Mouse (Mus musculus) intestine, embryonic 15.5 days (tissue): Measurements from ENCODE around the gene Zcchc7. TPM values are rescaled to one million over a fixed set of nuclear protein-coding genes. Genes with fewer than 3 reads are reported as not detected.
"Not testable (repeated sequence)": the region's sequence is repeated elsewhere in the genome, so short reads cannot be mapped to it uniquely, and the experiment has no call there.

ENCODE experiments used
- ATAC-seq: fragments of 200-750 bp; cut with Nextera tagmentation; 2 replicates; pipeline ENCODE4 v1.8.0; 2017; ENCODE audit warnings: moderate TSS enrichment, moderate library complexity
- H3K27ac ChIP-seq: fragments of 300-500 bp; sonication (generic); 2 replicates; pipeline ENCODE4 v1.5.1; 2015; ENCODE audit warnings: mild to moderate bottlenecking, inconsistent platforms
- H3K27me3 ChIP-seq: fragments of 300-500 bp; sonication (generic); replicated peaks from 2 replicates; pipeline ENCODE4 v1.6.1; 2015; ENCODE audit warnings: inconsistent platforms
- H3K36me3 ChIP-seq: fragments of 300-500 bp; sonication (generic); 2 replicates; pipeline ENCODE4 v1.6.1; 2015; ENCODE audit warnings: inconsistent platforms
- H3K4me1 ChIP-seq: fragments of 300-500 bp; sonication (generic); replicated peaks from 2 replicates; pipeline ENCODE4 v1.6.1; 2015; ENCODE audit warnings: inconsistent platforms
- H3K4me2 ChIP-seq: fragments of 300-500 bp; sonication (generic); replicated peaks from 2 replicates; pipeline ENCODE4 v1.6.1; 2015; ENCODE audit warnings: mild to moderate bottlenecking, inconsistent platforms
- H3K4me3 ChIP-seq: fragments of 300-500 bp; sonication (generic); replicated peaks from 2 replicates; pipeline ENCODE4 v1.5.1; 2015; ENCODE audit warnings: inconsistent platforms
- H3K9ac ChIP-seq: fragments of 300-500 bp; sonication (generic); 2 replicates; pipeline ENCODE4 v1.6.1; 2015; ENCODE audit warnings: inconsistent platforms
- H3K9me3 ChIP-seq: fragments of 300-500 bp; sonication (generic); 2 replicates; pipeline ENCODE4 v1.6.1; 2016; ENCODE audit warnings: inconsistent platforms
- WGBS: fragments of 180-500 bp; shearing (Covaris S2); methylation state at CpG from one replicate; pipeline ENCODE4 v1.1.7; 2015; 5-methylcytosine and 5-hydroxymethylcytosine counted together
- polyA plus RNA-seq: library from polyadenylated mRNA; unstranded; fragments of >200 nt; fragmentation: Nextera tagmentation; extraction: Ambion mirVana; gene quantifications from 2 replicates; pipeline ENCODE4 v1.2.1, GENCODE M21; 2015

Zcchc7 gene
- polyA plus RNA-seq, 1 experiment from 2014 or later: 47.6 TPM

DNA sequence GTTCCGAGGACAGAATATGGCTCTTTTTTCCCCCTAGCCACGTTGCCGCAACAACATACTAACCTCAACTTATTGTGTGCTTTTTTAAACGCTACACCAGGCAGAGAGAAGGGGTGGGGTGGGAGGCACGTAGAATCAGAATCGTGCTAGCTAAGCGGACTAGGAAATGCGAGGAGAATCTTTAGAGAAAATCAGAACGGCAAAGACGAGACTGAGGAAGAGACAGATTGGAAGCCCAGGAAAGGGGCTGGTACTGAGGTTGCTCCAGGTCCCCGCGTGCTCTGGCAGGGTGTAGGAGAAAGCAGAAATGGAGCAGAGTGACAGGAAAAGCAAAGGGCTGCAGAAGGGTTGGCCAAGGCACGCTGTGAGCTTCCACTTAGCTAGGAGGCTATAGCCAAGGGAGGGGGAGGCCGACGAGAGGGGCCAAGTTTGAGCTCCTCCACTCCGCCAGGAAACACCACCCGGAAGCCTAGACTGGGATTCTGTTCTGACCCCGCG, 42.1 kb upstream of the Zcchc7 start:
- H3K4me3 ChIP-seq: no peak overlapping the region
- no peak overlapping the region for H3K27ac ChIP-seq
- H3K27me3 ChIP-seq: peaks cover 88% of the 10 kb centered on the region
- H3K9ac ChIP-seq: no peak overlapping the region
- no peak overlapping the region for H3K4me2 ChIP-seq
- H3K4me1 ChIP-seq: 0 out of 2 replicates have a peak, but pooled peaks cover 12% of the 10 kb centered on the region
- 1% methylated on average over 19 of the region's 19 CpGs for WGBS
- H3K36me3 ChIP-seq: no peaks in the 10 kb centered on the region
- no peak for ATAC-seq
- no peaks in the 10 kb centered on the region for H3K9me3 ChIP-seq

DNA sequence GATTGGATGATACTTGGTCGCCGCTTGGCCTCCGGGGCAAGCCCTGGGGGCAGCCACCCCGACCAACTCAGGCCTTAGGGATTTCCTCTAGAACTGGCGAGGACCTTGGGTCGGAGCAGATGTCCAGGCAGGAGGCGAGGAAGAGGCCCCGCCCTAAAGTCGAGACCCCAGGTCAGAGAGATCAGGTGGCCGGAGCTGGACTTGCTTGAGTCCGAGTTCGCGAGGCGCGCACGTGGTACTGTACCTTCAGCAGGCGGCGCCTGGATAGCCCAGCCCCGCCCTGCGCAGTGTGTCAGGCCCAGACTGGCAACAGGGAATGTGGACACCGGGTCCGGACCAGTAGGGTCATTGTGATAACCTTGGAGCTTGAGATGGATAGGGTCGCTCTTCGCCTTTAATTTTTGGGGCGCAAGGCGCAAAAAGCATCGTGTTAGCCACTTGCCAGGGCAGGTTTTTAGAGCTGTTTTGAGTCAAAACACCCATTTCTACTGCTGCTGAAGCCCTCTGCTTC, 41.5 kb upstream of the Zcchc7 start:
- H3K27ac ChIP-seq: no peak overlapping the region
- ATAC-seq: no peak
- no peaks in the 10 kb centered on the region for H3K36me3 ChIP-seq
- H3K4me3 ChIP-seq: no peak overlapping the region
- peaks cover 83% of the 10 kb centered on the region for H3K27me3 ChIP-seq
- WGBS: 1% methylated on average over 27 of the region's 27 CpGs
- H3K4me1 ChIP-seq: 0 out of 2 replicates have a peak, but pooled peaks cover 12% of the 10 kb centered on the region
- no peaks in the 10 kb centered on the region for H3K9me3 ChIP-seq
- no peak overlapping the region for H3K9ac ChIP-seq
- no peak overlapping the region for H3K4me2 ChIP-seq

DNA sequence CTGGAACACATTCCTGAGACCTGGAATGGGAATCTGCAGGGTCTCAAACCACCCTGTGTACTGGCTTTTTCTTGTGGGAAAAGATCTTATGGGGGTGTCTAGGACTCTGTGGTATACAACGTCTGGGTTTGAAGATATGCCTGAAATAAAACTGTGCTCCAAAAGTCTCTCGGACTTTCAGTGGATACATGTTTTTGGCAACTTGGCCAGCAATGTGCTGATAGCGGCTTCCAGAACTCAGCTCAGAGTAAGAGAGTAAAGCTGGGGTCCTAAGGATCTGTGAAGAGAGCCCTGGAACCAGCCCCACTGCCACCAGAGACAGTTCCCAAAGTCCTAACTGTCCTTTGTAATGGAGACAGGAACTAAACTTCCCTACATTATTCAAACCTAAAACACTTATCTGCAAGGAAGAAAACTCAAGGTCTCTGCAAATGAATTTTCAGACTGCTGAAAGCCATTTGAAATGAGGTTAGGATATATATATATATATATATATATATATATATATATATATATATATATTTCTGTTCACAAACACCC, 40.0 kb upstream of the Zcchc7 start:
- no peak for ATAC-seq
- Histone ChIP-seq H3K4me2 (no peak overlapping the region), H3K4me1 (0 out of 2 replicates have a peak, but pooled peaks cover 11% of the 10 kb centered on the region), H3K4me3 (no peak overlapping the region), H3K27ac (no peak overlapping the region), H3K27me3 (peaks cover 76% of the 10 kb centered on the region), H3K9ac (no peak overlapping the region), H3K36me3 (no peaks in the 10 kb centered on the region), H3K9me3 (no peaks in the 10 kb centered on the region)
- 12% methylated on average over 3 of the region's 3 CpGs for WGBS

DNA sequence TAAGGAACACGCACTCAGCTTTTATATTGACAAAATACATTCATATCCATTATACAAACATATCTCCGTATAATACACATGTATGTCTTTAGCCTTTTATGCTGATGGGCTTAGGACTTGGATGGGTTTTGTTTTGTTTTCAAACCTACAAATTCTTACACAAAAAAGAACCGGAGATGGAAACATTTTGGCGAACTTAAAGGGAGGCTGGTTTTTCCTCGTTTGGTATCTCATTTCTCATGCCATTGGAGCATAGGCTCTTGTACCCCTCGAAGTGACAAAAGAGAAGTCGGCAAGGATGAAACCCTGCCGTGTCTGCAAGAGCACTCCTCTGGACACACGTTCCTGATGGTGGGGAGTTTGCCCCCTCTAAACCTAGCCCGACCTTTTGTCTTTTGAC, 39.3 kb upstream of the Zcchc7 start:
- H3K4me1 ChIP-seq: 0 out of 2 replicates have a peak, but pooled peaks cover 10% of the 10 kb centered on the region
- 6% methylated on average over 10 of the region's 10 CpGs for WGBS
- no peaks in the 10 kb centered on the region for H3K36me3 ChIP-seq
- no peak overlapping the region for H3K4me3 ChIP-seq
- no peaks in the 10 kb centered on the region for H3K9me3 ChIP-seq
- H3K4me2 ChIP-seq: no peak overlapping the region
- H3K9ac ChIP-seq: no peak overlapping the region
- no peak overlapping the region for H3K27ac ChIP-seq
- H3K27me3 ChIP-seq: peaks cover 69% of the 10 kb centered on the region
- no peak for ATAC-seq

DNA sequence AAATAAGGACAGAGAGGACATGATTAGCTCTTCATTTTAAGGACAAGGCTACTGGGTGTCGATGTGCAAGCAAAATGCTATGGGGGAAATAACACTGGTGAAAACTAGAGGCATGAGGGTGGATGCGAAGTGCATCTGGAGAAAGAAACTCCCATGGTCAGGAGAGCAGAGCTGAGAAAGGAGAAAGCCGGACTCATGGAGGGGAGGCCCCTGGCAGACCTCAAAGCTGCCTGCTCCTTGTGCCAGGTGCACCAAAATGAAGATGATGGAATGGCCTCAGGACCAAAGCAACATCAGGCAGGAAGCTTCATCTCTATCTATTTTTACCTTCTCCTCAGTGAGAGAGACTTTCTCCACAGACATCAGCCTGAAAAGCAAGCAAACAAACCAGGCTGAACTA, 38.0 kb upstream of the Zcchc7 start:
- no peaks in the 10 kb centered on the region for H3K36me3 ChIP-seq
- no peak overlapping the region for H3K9ac ChIP-seq
- no peak overlapping the region for H3K27ac ChIP-seq
- H3K4me2 ChIP-seq: no peak overlapping the region
- no peak overlapping the region for H3K4me3 ChIP-seq
- no peaks in the 10 kb centered on the region for H3K9me3 ChIP-seq
- no peak for ATAC-seq
- 0 out of 2 replicates have a peak, but pooled peaks cover 7% of the 10 kb centered on the region for H3K4me1 ChIP-seq
- WGBS: 73% methylated on average over 3 of the region's 3 CpGs
- peaks cover 58% of the 10 kb centered on the region for H3K27me3 ChIP-seq

DNA sequence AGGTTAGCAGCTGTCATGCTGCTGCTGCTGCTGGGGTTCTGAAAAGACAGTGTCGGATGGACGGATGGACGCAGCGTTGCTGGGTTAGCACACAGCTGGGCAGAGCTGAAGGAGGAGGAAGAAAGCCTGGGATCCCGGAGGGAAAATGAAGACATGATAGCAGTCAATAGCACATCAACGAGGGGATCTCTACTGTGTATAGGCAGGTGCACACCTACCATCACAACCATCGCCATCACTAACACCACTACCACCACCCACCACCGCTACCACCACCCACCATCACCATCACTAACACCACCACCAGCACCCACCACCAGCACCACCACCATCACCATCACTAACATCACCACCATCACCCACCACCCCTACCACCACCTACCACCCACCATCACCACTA, 35.6 kb upstream of the Zcchc7 start:
- H3K36me3 ChIP-seq: no peaks in the 10 kb centered on the region
- no peaks in the 10 kb centered on the region for H3K9me3 ChIP-seq
- WGBS: 91% methylated on average over 8 of the region's 8 CpGs
- H3K4me2 ChIP-seq: no peak overlapping the region
- H3K9ac ChIP-seq: no peak overlapping the region
- no peak for ATAC-seq
- no peaks in the 10 kb centered on the region for H3K4me1 ChIP-seq
- H3K27me3 ChIP-seq: peaks cover 34% of the 10 kb centered on the region
- no peak overlapping the region for H3K27ac ChIP-seq
- no peak overlapping the region for H3K4me3 ChIP-seq

DNA sequence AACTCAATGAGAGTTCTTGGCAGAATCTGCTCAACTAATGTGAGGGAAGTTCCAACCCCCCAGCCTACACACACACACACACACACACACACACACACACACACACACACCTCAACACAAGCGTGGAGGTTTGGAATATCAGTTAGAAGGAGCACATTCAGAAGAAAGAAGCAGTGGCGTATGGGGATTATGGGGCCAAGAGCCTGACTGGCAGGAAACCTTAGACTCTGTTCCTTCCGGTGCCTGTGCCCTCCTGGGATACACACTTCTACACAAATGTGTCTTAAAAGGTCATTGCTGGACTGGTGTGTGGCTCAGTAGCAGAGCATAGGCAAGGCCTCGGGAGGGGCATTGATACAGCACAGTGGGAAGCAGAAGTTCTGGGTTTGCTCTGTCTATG, 34.4 kb upstream of the Zcchc7 start:
- no peaks in the 10 kb centered on the region for H3K36me3 ChIP-seq
- no peak overlapping the region for H3K4me2 ChIP-seq
- H3K9ac ChIP-seq: no peak overlapping the region
- no peak overlapping the region for H3K27ac ChIP-seq
- peaks cover 29% of the 10 kb centered on the region for H3K27me3 ChIP-seq
- H3K9me3 ChIP-seq: no peaks in the 10 kb centered on the region
- WGBS: 80% methylated on average over 4 of the region's 4 CpGs
- H3K4me1 ChIP-seq: no peaks in the 10 kb centered on the region
- no peak for ATAC-seq
- H3K4me3 ChIP-seq: no peak overlapping the region

DNA sequence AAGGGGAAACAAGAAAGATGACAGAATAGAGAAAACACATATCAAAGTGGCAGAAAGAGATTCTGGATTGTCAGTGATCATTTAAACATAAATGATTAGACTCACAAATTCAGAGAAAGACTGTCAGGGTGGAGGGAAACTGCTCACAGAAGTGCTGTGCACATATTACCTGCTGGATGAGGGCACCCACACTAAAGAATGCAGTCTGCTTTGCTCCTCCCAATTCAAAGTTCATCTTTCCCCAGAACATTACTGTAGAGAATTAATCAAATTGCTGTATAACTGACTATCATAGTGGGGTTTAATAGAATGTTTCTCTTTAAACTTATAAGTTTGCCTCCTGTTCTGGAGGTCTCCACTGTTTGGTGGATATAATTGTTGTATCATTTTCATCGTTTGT, 15.2 kb upstream of the Zcchc7 start:
- Histone ChIP-seq H3K9me3 (no peaks in the 10 kb centered on the region), H3K4me2 (no peak overlapping the region), H3K4me3 (no peak overlapping the region), H3K4me1 (no peaks in the 10 kb centered on the region), H3K27ac (no peak overlapping the region), H3K27me3 (no peaks in the 10 kb centered on the region), H3K9ac (no peak overlapping the region), H3K36me3 (no peaks in the 10 kb centered on the region)
- no peak for ATAC-seq
- WGBS: 70% methylated on average over 1 of the region's 1 CpGs

DNA sequence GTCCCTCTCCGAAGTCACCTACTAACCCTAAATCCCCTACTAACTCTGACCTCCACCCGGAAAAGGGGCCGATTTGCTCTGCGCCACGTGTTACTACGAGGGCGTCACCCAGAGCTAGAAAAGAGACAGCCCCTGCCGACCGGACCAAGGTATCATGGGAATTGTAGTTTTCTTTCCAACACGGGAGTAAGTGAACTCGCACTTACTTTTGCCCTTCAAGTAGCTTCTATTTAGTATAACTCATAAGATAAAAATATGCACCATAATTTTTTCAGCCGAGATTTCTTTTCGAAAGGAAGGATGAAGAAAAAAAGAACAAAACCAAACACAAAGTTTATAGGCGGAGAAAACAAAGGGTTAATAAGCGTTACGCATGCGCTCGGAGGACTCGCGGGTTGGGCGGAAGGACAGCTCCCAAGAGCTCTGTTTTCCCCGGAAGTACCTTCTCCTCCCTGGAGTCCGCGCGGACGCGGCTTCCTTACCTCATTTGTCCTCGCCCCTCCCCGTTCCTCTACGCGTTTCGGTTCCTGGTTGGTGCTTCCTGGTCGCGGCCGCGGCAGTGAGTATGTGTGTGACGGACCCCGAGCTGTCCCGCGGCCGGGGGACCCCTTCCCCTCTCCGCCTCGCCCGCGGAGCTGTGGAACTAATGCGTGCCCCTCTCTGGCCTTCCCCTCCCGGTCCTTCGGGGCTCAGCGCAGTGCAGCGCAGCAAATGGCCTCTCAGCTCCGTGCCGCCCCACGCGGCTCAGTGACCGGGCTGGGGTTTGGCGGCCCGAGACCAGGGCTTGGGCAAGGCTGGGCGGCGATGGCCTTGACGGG, 666 bp downstream of the Zcchc7 start:
- no peaks in the 10 kb centered on the region for H3K9me3 ChIP-seq
- H3K4me2 ChIP-seq: peak overlapping the region; percentile 68
- ATAC-seq: peak; percentile 99
- H3K4me1 ChIP-seq: peaks cover 2% of the 10 kb centered on the region; the same call in 1 of the 2 replicates
- H3K27me3 ChIP-seq: no peaks in the 10 kb centered on the region
- peak overlapping the region; percentile 95 for H3K27ac ChIP-seq
- H3K36me3 ChIP-seq: no peaks in the 10 kb centered on the region
- under 1% methylated on average over 60 of the region's 60 CpGs for WGBS
- peak overlapping the region; percentile 92 for H3K4me3 ChIP-seq
- peak overlapping the region; percentile 95 for H3K9ac ChIP-seq

DNA sequence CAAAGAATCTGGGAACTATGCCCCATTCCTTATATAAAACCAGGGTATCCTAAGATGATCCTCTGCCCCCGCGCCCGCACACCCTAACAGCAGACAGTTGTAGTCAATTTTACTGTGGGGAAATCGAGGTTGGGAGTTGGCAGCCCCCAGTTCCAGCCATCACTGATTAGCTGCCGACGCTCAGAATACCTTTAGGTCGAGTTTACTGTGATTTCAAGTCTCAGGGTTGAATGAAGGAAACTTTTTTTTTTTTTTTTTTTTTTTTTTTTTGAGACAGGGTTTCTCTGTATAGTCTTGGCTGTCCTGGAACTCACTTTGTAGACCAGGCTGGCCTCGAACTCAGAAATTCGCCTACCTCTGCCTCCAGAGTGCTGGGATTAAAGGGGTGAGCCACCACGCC, 1.5 kb downstream of the Zcchc7 start:
- H3K36me3 ChIP-seq, ATAC-seq, H3K27me3 ChIP-seq, H3K9me3 ChIP-seq, H3K4me1 ChIP-seq: not testable (repeated sequence)
- Histone ChIP-seq H3K27ac (peak overlapping the region; percentile 95), H3K4me2 (peak overlapping the region; percentile 68), H3K4me3 (peak overlapping the region; percentile 92), H3K9ac (peak overlapping the region; percentile 95)
- 6% methylated on average over 10 of the region's 10 CpGs for WGBS

DNA sequence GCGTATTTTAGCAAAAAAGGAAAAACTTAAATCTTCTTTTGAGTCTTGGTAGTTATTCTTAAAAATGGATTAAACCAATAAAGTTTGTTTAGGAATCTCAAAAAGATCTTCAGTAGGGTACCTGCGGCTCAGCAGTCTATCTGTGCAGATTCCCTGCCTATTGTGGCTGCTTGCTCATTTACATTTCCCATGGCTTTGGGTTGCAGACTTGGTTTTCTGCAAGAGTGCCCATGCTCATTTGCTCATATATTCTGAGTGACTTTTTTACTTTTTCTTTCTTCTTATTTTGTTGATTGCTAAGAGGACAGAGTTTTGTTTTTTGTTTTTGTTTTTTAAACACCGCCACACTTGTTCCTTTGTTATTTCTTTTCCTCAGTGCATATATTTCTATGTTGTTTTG, 19.2 kb downstream of the Zcchc7 start:
- Histone ChIP-seq H3K27ac (no peak overlapping the region), H3K9me3 (no peaks in the 10 kb centered on the region), H3K4me1 (no peaks in the 10 kb centered on the region), H3K4me2 (no peak overlapping the region), H3K36me3 (0 out of 2 replicates have a peak, but pooled peaks cover 3% of the 10 kb centered on the region), H3K9ac (no peak overlapping the region), H3K27me3 (no peaks in the 10 kb centered on the region), H3K4me3 (no peak overlapping the region)
- 85% methylated on average over 3 of the region's 3 CpGs for WGBS
- no peak for ATAC-seq

DNA sequence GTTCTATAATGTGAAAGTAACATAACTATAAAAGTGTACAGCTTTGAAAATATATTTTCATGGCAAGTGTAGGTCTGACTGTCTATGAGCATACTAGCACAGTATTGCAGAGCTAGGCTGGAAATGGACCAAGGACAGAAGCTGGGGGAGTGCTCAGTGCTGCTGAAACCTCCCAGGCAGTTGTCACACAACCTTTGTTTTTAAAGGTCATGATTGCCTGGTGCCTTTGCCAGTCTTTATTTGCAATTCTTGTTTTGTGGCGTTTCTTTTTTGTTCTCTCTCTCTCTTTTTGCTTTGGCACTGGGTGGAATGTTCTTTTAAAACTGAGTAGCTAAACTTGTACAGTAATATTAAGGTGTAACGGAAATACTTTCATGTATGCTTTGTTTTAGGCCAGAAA, 21.0 kb downstream of the Zcchc7 start:
- H3K27ac ChIP-seq: no peak overlapping the region
- no peak overlapping the region for H3K4me3 ChIP-seq
- H3K9ac ChIP-seq: no peak overlapping the region
- WGBS: 65% methylated on average over 2 of the region's 2 CpGs
- H3K4me1 ChIP-seq: no peaks in the 10 kb centered on the region
- H3K4me2 ChIP-seq: no peak overlapping the region
- no peak for ATAC-seq
- H3K27me3 ChIP-seq: no peaks in the 10 kb centered on the region
- H3K9me3 ChIP-seq: no peaks in the 10 kb centered on the region
- no peaks in the 10 kb centered on the region for H3K36me3 ChIP-seq
